Mouse (Mus musculus) heart, postnatal 10 days (tissue): ENCODE measurements around the gene Gaa. TPM values are rescaled to one million over a fixed set of nuclear protein-coding genes. Genes with fewer than 3 reads are reported as not detected.
A peak's percentile ranks its signal among the peaks of the same experiment; 100 is the strongest.
"Not testable (repeated sequence)": the region's sequence is repeated elsewhere in the genome, so short reads cannot be mapped to it uniquely, and the experiment has no call there.

Source experiments
- DNase-seq, 2 experiments: peaks; one replicate each; pipeline ENCODE4 v3.0.0; 2021
- intact Hi-C: fragments of 180-260 bp; cut with DNase I; formaldehyde crosslinking; loops from one replicate; pipeline ENCODE4 v1.15.1; 2025
- total RNA-seq, 2 experiments: library from RNA; stranded (reverse); gene quantifications; 2 replicates each; pipeline ENCODE4 v1.2.3; 2021

Gene Gaa
- total RNA-seq: 10 to 100 TPM; 56.7 to 58.4 TPM

GRCm38 (mm10) chr11:119267768-119268556 is at the start of gene Gaa:
Gene Gaa (plus strand): TSS chr11:119267887.
- intact Hi-C loops: loop anchor here (2.0 kb wide), 1 partner anchor 33 kb away; the partner anchor contains the start of gene Eif4a3

GRCm38 (mm10) chr11:119219816-119220465 is 47.7 kb upstream of the Gaa start:
- intact Hi-C loops: no loop called here
- DNase-seq: peak; percentile 88 to 90

More at GRCm38 (mm10) chr11:119267768-119268556, at the start of gene Gaa:
- peak; percentile 95 to 98 for DNase-seq

DNA sequence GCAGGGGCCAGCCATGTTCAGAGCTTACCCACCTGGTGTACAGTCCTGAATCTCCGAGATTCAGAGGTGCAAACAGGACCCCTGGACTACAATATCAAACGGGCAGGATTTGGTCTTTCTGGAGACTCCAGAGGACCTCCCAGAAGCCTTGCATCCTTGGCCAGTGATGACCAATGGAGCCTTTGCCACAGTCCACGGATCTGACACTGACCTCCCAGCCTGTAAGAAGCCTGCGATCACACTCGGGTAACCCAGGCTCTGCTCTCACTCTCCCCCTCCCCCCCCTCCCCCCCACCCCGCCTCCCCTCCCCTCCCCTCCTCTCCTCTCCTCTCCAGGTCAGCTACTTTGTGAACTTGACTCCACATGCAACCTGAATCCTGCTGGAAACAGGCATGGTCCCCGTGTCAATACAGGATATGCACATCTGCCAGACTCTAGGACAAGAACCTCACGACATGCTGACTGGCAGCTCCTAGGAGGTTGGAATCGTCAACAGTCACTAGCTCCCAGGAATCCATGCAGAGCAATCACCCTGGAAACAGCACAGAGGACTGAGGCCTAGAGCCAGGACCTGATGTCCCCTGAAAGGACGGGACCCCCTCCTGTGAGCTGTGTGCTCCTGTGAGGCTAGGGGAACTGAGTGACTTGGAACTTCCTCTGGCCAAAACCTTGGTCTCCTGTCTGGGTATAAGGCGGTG is 45.7 kb upstream of the Gaa start:
- no peak for DNase-seq
- intact Hi-C loops: no loop called here

DNA sequence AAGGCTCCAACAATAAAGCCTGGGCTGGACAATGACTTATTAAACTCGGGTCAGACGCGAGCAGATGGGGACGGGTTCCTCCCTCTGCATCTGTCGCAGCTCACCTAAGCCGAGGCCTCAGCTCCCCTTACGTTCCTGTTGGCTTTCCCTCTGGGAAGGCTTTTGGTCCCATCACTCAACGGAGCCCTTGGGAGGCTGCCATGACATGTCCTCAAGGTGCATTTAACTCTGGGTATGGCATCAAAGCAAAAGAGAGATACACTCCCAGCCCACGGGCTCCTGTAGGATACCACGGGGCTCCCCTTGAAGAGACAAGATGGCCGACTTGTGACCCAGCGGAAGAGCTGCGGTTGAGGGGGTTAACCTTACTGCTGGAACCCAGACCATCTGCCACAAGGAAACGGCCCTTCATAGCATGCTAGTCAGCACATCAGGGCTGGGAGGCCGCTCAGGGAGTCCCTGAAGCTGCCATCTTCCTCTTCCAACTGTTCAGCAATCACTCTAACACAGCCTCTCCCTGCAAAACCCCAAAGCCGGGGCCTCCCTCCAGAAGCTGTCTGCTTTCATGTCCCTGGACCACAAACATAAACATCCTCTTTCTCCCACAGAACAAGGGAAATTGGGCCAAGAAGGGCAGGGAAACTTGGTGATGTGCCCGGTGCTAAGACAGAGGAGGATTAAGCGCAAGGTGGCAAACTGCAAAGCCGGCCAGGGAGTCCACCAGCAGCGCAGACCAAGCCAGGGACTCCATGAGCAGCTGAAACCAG is 44.4 kb upstream of the Gaa start:
- peak in 1 of 2 experiments; percentile 23 for DNase-seq
- intact Hi-C loops: no loop called here

DNA sequence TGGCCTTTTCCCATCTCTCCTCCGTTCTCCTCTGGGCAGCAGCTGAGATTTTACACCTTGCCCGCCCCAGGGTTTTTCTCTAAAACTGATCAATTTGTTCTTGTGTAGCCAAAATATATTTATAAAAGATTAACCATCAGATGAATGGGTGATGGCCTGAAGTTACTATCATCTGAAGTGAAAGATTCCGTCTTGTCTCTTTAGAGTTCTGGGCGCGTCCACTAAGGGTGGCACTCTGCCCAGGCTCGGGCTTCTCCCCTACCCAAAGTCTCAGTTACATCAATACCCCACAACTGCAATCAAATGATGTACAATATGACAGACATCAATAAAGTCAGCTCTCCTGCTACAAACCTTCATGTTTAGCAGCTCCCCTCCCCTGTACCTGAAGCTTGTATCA is 42.8 kb upstream of the Gaa start:
- DNase-seq: no peak
- intact Hi-C loops: no loop called here

DNA sequence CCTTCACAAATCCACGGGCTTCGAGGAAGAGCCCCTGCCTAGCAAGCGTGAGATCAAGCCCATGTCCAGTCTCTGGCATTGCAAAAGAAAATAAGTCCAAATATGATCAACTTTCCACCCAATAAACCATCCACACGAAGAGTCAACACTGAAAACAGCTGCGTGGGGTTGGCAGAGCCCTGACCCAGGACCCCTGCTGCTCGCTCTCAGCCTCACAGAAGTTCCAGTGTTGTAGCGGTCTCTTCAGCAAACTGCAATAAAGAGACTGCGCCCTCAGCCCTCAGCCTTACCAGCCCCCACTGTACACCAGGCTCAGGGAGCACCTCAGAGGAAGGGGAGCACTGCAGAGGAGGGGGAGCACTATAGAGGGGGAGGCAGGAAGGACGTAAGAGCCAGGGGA is 42.1 kb upstream of the Gaa start:
- no peak for DNase-seq
- intact Hi-C loops: loop anchor here (2.0 kb wide), 1 partner anchor 19 kb away; no protein-coding TSS in a partner anchor

GRCm38 (mm10) chr11:119227591-119227990 is 40.1 kb upstream of the Gaa start:
- intact Hi-C loops: loop anchor here (2.0 kb wide), 1 partner anchor 21 kb away; no protein-coding TSS in a partner anchor
- DNase-seq: peak in 1 of 2 experiments; percentile 43

DNA sequence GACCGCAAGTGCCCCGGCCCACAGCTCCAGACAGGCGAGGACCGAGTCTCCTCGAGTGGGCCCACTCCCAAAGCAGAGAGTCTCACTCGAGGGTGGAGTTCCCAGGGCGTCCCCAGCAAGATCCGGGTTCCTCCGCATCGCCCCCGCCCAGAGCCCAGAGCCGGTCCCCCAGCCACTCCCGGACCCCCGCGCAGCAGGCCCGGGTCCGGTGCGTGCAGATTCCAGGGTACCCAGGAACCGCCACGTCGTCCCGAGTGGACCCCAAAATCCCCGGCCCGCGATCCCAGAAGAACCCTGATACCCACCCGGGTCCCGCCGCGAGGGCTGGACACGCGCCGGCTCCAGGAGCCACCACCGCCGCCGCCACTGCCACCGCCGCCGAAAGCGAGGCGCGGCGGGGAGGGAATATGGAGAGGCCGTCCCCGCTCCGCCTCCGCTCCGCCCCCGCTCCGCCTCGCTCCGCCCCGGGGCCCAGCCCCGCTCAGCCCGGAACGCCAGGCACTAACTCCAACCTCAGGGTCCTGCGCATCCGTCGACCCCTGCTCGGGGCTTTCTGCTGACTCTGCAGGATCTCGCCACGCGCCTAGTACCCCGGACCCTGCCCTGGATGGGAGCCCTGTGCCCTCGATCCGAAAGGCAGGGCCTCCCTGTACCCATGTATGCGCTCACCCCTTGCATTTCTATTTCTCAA is 39.5 kb upstream of the Gaa start, which contains the start of the genes Tbc1d16 and Ccdc40:
TSS of gene Tbc1d16 (minus strand) at position 409 of the 691 bp plus-strand sequence.
TSS of gene Ccdc40 (plus strand) at position 482 of the 691 bp plus-strand sequence.
- DNase-seq: peak; percentile 78 to 79
- intact Hi-C loops: no loop called here

- intact Hi-C loops: no loop called here
Measured at GRCm38 (mm10) chr11:119228846-119229626, 38.7 kb upstream of the Gaa start.

DNA sequence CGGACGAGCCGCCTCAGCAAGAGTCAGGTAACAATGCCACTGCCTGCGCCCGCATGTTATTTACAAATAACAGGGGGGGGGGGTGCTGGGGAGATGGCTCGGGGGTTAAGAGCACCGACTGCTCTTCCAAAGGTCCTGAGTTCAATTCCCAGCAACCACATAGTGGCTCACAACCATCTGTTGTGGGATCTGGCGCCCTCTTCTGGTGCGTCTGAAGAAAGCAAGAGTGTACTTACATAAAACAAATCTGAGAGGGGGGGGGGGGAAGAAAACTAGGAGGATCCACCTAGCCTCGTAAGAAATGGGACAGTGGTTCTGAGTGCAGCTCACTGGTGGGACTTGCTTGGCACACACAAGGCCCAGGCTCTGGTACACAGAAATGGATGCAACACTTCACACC is 32.9 kb upstream of the Gaa start:
- intact Hi-C loops: no loop called here
- DNase-seq: no peak

More at GRCm38 (mm10) chr11:119228846-119229626, 38.7 kb upstream of the Gaa start:
- DNase-seq: peak; percentile 81 to 87

GRCm38 (mm10) chr11:119235596-119235995 is 32.1 kb upstream of the Gaa start:
- peak; percentile 60 to 69 for DNase-seq
- intact Hi-C loops: no loop called here

DNA sequence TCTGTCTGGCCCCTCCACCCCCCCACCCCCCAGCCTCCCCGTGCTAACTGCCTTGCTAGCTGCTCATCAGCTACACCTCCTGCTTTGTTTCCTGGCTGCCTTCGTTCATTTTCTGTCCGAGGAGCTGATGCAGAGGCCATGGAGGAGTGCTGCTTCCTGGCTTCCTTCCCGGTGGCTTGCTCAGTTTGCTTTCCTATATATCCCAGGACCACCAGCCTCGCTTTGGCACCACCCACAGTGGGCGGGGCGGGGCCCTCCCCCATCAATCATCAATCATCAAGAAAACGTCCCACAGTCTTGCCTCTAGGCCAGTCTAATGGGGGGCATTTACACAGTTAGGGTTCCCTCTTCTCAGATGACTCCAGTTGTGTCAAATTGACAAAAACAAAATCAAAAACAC is 31.3 kb upstream of the Gaa start:
- intact Hi-C loops: no loop called here
- DNase-seq: no peak

DNA sequence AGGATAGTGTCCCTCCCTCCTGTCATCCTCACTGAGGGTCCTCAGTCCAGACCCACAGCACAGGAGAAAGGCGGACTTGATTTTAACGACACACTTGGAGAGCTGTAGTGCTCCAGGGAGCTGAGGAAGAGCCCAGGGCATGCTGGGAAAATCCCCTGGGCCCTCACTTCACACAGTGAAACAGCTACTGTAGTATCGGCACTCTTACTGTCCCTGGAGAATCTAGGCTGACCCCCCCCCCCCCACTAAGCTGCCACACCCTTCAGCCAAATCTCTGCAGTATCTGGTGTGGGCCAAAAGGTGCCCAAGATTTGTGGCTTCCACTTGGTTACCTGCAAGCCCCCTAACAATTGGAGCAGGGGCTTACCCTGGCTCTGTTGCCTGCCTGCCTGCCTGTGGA is 30.7 kb upstream of the Gaa start:
- intact Hi-C loops: no loop called here
- DNase-seq: no peak

- peak; percentile 44 to 45 for DNase-seq
- intact Hi-C loops: no loop called here
Measured at GRCm38 (mm10) chr11:119237568-119238304, 30.0 kb upstream of the Gaa start.

GRCm38 (mm10) chr11:119238305-119238721 is 29.4 kb upstream of the Gaa start:
- intact Hi-C loops: no loop called here
- peak; percentile 61 to 66 for DNase-seq

GRCm38 (mm10) chr11:119239480-119239879 is 28.2 kb upstream of the Gaa start:
- intact Hi-C loops: no loop called here
- DNase-seq: no peak

DNA sequence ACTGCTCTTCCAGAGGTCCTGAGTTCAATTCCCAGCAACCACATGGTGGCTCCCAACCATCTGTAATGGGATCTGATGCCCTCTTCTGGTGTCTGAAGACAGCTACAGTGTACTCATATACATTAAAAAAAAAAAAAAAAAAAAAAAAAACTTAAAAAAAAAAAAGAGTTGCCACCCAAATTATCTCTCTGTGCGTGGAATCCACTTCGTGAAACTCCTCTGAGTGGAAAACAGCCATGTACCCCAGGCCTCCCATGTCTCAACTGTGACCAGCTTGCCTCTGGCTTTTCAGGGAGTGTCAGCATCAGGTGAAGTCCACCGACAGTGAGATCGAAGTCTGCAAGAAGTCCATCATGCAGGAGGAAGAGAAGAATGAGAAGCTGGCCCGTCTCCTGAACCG is 22.1 kb upstream of the Gaa start:
- intact Hi-C loops, DNase-seq: not testable (repeated sequence)

DNA sequence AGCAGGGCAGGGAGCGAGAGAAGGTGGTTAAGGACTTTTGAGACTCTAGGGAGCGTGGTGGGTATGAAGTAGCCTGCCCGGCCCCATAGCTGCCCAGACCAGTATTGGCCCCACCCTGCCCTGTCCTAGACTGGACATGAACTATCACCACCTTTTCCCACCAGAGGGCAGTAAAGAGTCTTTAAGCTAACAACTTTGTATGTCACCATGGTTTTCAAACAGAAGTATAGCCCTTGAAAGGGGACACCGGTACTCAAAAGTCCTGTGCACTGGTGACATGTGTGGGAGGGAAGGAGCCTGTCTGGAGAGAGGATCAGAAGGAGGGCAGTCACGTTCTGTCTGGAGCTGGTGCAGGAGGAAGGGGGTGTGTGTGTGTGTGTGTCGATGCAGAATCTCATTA is 18.7 kb upstream of the Gaa start:
- intact Hi-C loops: loop anchor here (2.0 kb wide), 1 partner anchor 42 kb away; no protein-coding TSS in a partner anchor
- DNase-seq: peak; percentile 75 to 88
